Mouse (Mus musculus) liver, postnatal 0 days (tissue): ENCODE results near the gene Klhl28. TPM values are rescaled to one million over a fixed set of nuclear protein-coding genes. Genes with fewer than 3 reads are reported as not detected.

ENCODE experiments used
- ATAC-seq: fragments of 200-750 bp; cut with Nextera tagmentation; 2 replicates; pipeline ENCODE4 v1.8.0; 2017; ENCODE audit warnings: mild to moderate bottlenecking, moderate library complexity
- DNase-seq: peaks from one replicate; pipeline ENCODE4 v3.0.0-alpha.2; 2016
- H3K27ac ChIP-seq: fragments of 300-500 bp; sonication (generic); 2 replicates; pipeline ENCODE4 v1.5.1; 2014; ENCODE audit warnings: antibody characterized with exemption, moderate library complexity, mild to moderate bottlenecking, low read depth
- H3K27me3 ChIP-seq: fragments of 300-500 bp; sonication (generic); 2 replicates; pipeline ENCODE4 v1.6.1; 2014; ENCODE audit warnings: low read length, control low read depth, mixed read lengths; ENCODE audit not compliant: insufficient read depth
- H3K36me3 ChIP-seq: fragments of 300-500 bp; sonication (generic); replicated peaks from 2 replicates; pipeline ENCODE4 v1.6.1; 2014; ENCODE audit warnings: mild to moderate bottlenecking, control low read depth, low read length, moderate library complexity, mixed read lengths; ENCODE audit not compliant: insufficient read depth
- H3K4me1 ChIP-seq: fragments of 300-500 bp; sonication (generic); 2 replicates; pipeline ENCODE4 v1.6.1; 2014; ENCODE audit warnings: antibody characterized with exemption, mild to moderate bottlenecking, control low read depth; ENCODE audit not compliant: insufficient read depth
- H3K4me2 ChIP-seq: fragments of 300-500 bp; sonication (generic); 2 replicates; pipeline ENCODE4 v1.6.1; 2014; ENCODE audit warnings: low read depth, mild to moderate bottlenecking, low read length, moderate library complexity, mixed read lengths
- H3K4me3 ChIP-seq: fragments of 300-500 bp; sonication (generic); 2 replicates; pipeline ENCODE4 v1.5.1; 2014; ENCODE audit warnings: low read depth, low read length
- H3K9ac ChIP-seq: fragments of 300-500 bp; sonication (generic); replicated peaks from 2 replicates; pipeline ENCODE4 v1.6.1; 2014; ENCODE audit warnings: mild to moderate bottlenecking, moderate library complexity
- H3K9me3 ChIP-seq: fragments of 300-500 bp; sonication (generic); 2 replicates; pipeline ENCODE4 v1.6.1; 2016; ENCODE audit warnings: mild to moderate bottlenecking, control low read depth, low read length, mixed read lengths
- CTCF ChIP-seq: sonication (generic); IDR thresholded peaks from 2 replicates; pipeline ENCODE4 v1.5.1; 2016; ENCODE audit warnings: antibody characterized with exemption, low read depth
- EP300 ChIP-seq: IDR thresholded peaks from 2 replicates; pipeline ENCODE4 v1.6.1; 2016; ENCODE audit warnings: antibody characterized with exemption, low read depth, mild to moderate bottlenecking
- WGBS: fragments of 180-500 bp; shearing (Covaris S2); extraction: QIAGEN DNeasy Blood & Tissue Kit; methylation state at CpG from one replicate; pipeline ENCODE4 v1.1.7; 2014; ENCODE audit not compliant: insufficient replicate concordance; 5-methylcytosine and 5-hydroxymethylcytosine counted together
- polyA plus RNA-seq: library from polyadenylated mRNA; unstranded; fragments of >200 nt; fragmentation: Nextera tagmentation; extraction: Ambion mirVana; gene quantifications from 2 replicates; pipeline ENCODE4 v1.2.1, GENCODE M21; 2015

Klhl28 gene
- polyA plus RNA-seq, 1 experiment from 2014 or later: 3.6 TPM

GRCm38 (mm10) chr12:64897060-64897730 lies 68.1 kb downstream of the Klhl28 start:
- H3K4me3 ChIP-seq: no peak overlapping the region
- no peak overlapping the region for H3K4me2 ChIP-seq
- no peaks in the 10 kb centered on the region for H3K36me3 ChIP-seq
- H3K4me1 ChIP-seq: no peaks in the 10 kb centered on the region
- 0 out of 2 replicates have a peak, but pooled peaks cover 4% of the 10 kb centered on the region for H3K27me3 ChIP-seq
- DNase-seq (peak; percentile 67), ATAC-seq (no peak)
- no peaks in the 10 kb centered on the region for H3K9me3 ChIP-seq
- TF ChIP-seq CTCF (peak; percentile 87), EP300 (no peak)
- 40% methylated on average over 4 of the region's 4 CpGs for WGBS
- no peak overlapping the region for H3K9ac ChIP-seq
- no peak overlapping the region for H3K27ac ChIP-seq

Other genes starting within 250 kb of the Klhl28 start
- 0.69 and 0.99 TPM in 2 replicates for gene Gm527, start 47.6 kb downstream of the Klhl28 start, polyA plus RNA-seq
- gene Togaram1, start 270 bp upstream of the Klhl28 start, polyA plus RNA-seq: 4.7 and 6.1 TPM in 2 replicates
- 9.8 and 12.4 TPM in 2 replicates for gene Prpf39, start 70.8 kb upstream of the Klhl28 start, polyA plus RNA-seq
- 92.4 and 94.7 TPM in 2 replicates for gene Fkbp3, start 108.5 kb upstream of the Klhl28 start, polyA plus RNA-seq
- 2.0 and 2.8 TPM in 2 replicates for gene Fancm, start 110.1 kb upstream of the Klhl28 start, polyA plus RNA-seq
- 18.7 and 22.2 TPM in 2 replicates for gene Mis18bp1, start 207.1 kb upstream of the Klhl28 start, polyA plus RNA-seq